Mouse (Mus musculus) neural tube, embryonic 14.5 days (tissue): Measurements from ENCODE around the gene Ltb. TPM values are rescaled to one million over a fixed set of nuclear protein-coding genes. Genes with fewer than 3 reads are reported as not detected.

Experiments
- ATAC-seq: fragments of 200-750 bp; cut with Nextera tagmentation; 2 replicates; pipeline ENCODE4 v1.8.0; 2017; ENCODE audit warnings: low read depth, mild to moderate bottlenecking, moderate TSS enrichment, moderate library complexity
- H3K27ac ChIP-seq: fragments of 300-500 bp; sonication (generic); 2 replicates; pipeline ENCODE4 v1.5.1; 2014; ENCODE audit warnings: low read depth, mild to moderate bottlenecking, control low read depth, low read length, moderate library complexity, mixed read lengths
- H3K27me3 ChIP-seq: fragments of 300-500 bp; sonication (generic); 2 replicates; pipeline ENCODE4 v1.6.1; 2014; ENCODE audit warnings: low read length; ENCODE audit not compliant: control insufficient read depth, insufficient read depth
- H3K36me3 ChIP-seq: fragments of 300-500 bp; sonication (generic); 2 replicates; pipeline ENCODE4 v1.6.1; 2014; ENCODE audit warnings: low read length, mixed read lengths; ENCODE audit not compliant: control insufficient read depth, insufficient read depth
- H3K4me1 ChIP-seq: fragments of 300-500 bp; sonication (generic); 2 replicates; pipeline ENCODE4 v1.6.1; 2014; ENCODE audit warnings: low read length; ENCODE audit not compliant: control insufficient read depth, insufficient read depth
- H3K4me2 ChIP-seq: fragments of 300-500 bp; sonication (generic); 2 replicates; pipeline ENCODE4 v1.6.1; 2014; ENCODE audit warnings: mild to moderate bottlenecking, low read depth, low read length, control low read depth
- H3K4me3 ChIP-seq: fragments of 300-500 bp; sonication (generic); 2 replicates; pipeline ENCODE4 v1.5.1; 2014; ENCODE audit warnings: low read depth, low read length, control low read depth, mixed read lengths
- H3K9ac ChIP-seq: fragments of 300-500 bp; sonication (generic); replicated peaks from 2 replicates; pipeline ENCODE4 v1.6.1; 2014; ENCODE audit warnings: low read depth, mild to moderate bottlenecking, control low read depth, low read length, mixed read lengths
- H3K9me3 ChIP-seq: fragments of 300-500 bp; sonication (generic); 2 replicates; pipeline ENCODE4 v1.6.1; 2016; ENCODE audit warnings: low read length; ENCODE audit not compliant: control insufficient read depth
- WGBS: fragments of 180-500 bp; shearing (Covaris S2); extraction: QIAGEN DNeasy Blood & Tissue Kit; methylation state at CpG from one replicate; pipeline ENCODE4 v1.1.7; 2014; 5-methylcytosine and 5-hydroxymethylcytosine counted together
- polyA plus RNA-seq: library from polyadenylated mRNA; unstranded; fragments of >200 nt; fragmentation: Nextera tagmentation; extraction: Ambion mirVana; gene quantifications from 2 replicates; pipeline ENCODE4 v1.2.1, GENCODE M21; 2014

The Ltb gene
- polyA plus RNA-seq, result 0.31 and 0.62 TPM in 2 replicates

- Histone ChIP-seq H3K4me1 (peaks cover 4% of the 10 kb centered on the region; the same call in 1 of the 2 replicates), H3K36me3 (no peaks in the 10 kb centered on the region), H3K4me3 (no peak within 1 kb of the TSS), H3K9ac (no peak within 1 kb of the TSS), H3K27me3 (peaks cover 25% of the 10 kb centered on the region), H3K4me2 (peak within 1 kb of the TSS; percentile 55; the same call in 1 of the 2 replicates), H3K9me3 (no peaks in the 10 kb centered on the region), H3K27ac (no peak within 1 kb of the TSS)
- no peak for ATAC-seq
- WGBS, result 76% methylated on average over 28 of the region's 28 CpGs
Observed at GRCm38 (mm10) chr17:35193881-35194843, at the start of gene Ltb. Gene Ltb, plus strand, starts transcription at chr17:35194439.

- ATAC-seq, result no peak
- Histone ChIP-seq H3K9me3 (no peaks in the 10 kb centered on the region), H3K36me3 (peaks cover 95% of the 10 kb centered on the region), H3K4me1 (no peaks in the 10 kb centered on the region), H3K4me3 (no peak overlapping the region), H3K27ac (no peak overlapping the region), H3K4me2 (no peak overlapping the region), H3K9ac (no peak overlapping the region), H3K27me3 (no peaks in the 10 kb centered on the region)
- 84% methylated on average over 5 of the region's 5 CpGs for WGBS
Observed at GRCm38 (mm10) chr17:35146139-35146538, 48.1 kb upstream of the Ltb start.

GRCm38 (mm10) chr17:35147348-35147747 is 46.9 kb upstream of the Ltb start:
- H3K27ac ChIP-seq, result no peak overlapping the region
- H3K4me3 ChIP-seq, result no peak overlapping the region
- no peak overlapping the region for H3K4me2 ChIP-seq
- WGBS, result 63% methylated on average over 3 of the region's 3 CpGs
- H3K36me3 ChIP-seq, result peaks cover 95% of the 10 kb centered on the region
- H3K9ac ChIP-seq, result no peak overlapping the region
- no peak for ATAC-seq
- H3K9me3 ChIP-seq, result no peaks in the 10 kb centered on the region
- H3K4me1 ChIP-seq, result no peaks in the 10 kb centered on the region
- H3K27me3 ChIP-seq, result no peaks in the 10 kb centered on the region

- Histone ChIP-seq H3K4me2 (no peak overlapping the region), H3K4me3 (no peak overlapping the region), H3K27ac (no peak overlapping the region), H3K36me3 (peaks cover 95% of the 10 kb centered on the region), H3K27me3 (no peaks in the 10 kb centered on the region), H3K9ac (no peak overlapping the region), H3K4me1 (no peaks in the 10 kb centered on the region), H3K9me3 (no peaks in the 10 kb centered on the region)
- ATAC-seq, result no peak
- 73% methylated on average over 5 of the region's 5 CpGs for WGBS
Observed at GRCm38 (mm10) chr17:35147922-35148639, 46.2 kb upstream of the Ltb start.

- ATAC-seq, result no peak
- Histone ChIP-seq H3K9me3 (no peaks in the 10 kb centered on the region), H3K4me1 (no peaks in the 10 kb centered on the region), H3K9ac (no peak overlapping the region), H3K27ac (no peak overlapping the region), H3K4me2 (no peak overlapping the region), H3K27me3 (no peaks in the 10 kb centered on the region), H3K4me3 (no peak overlapping the region), H3K36me3 (peaks cover 95% of the 10 kb centered on the region)
- WGBS, result 96% methylated on average over 4 of the region's 4 CpGs
Observed at GRCm38 (mm10) chr17:35152121-35152520, 42.1 kb upstream of the Ltb start.

- no peaks in the 10 kb centered on the region for H3K27me3 ChIP-seq
Observed at GRCm38 (mm10) chr17:35153077-35153476, 41.2 kb upstream of the Ltb start.

GRCm38 (mm10) chr17:35153931-35154330 is 40.3 kb upstream of the Ltb start:
- Histone ChIP-seq H3K4me2 (no peak overlapping the region), H3K27ac (no peak overlapping the region), H3K36me3 (peaks cover 98% of the 10 kb centered on the region), H3K4me3 (no peak overlapping the region), H3K4me1 (no peaks in the 10 kb centered on the region), H3K9me3 (no peaks in the 10 kb centered on the region), H3K9ac (no peak overlapping the region), H3K27me3 (no peaks in the 10 kb centered on the region)
- no peak for ATAC-seq
- 97% methylated on average over 4 of the region's 4 CpGs for WGBS

More at GRCm38 (mm10) chr17:35153077-35153476, 41.2 kb upstream of the Ltb start:
- H3K9ac ChIP-seq, result no peak overlapping the region
- H3K4me1 ChIP-seq, result no peaks in the 10 kb centered on the region
- no peak overlapping the region for H3K4me3 ChIP-seq
- H3K9me3 ChIP-seq, result no peaks in the 10 kb centered on the region
- H3K36me3 ChIP-seq, result peaks cover 97% of the 10 kb centered on the region
- 95% methylated on average over 9 of the region's 9 CpGs for WGBS
- no peak overlapping the region for H3K4me2 ChIP-seq
- no peak overlapping the region for H3K27ac ChIP-seq
- no peak for ATAC-seq

GRCm38 (mm10) chr17:35154616-35155015 is 39.6 kb upstream of the Ltb start:
- WGBS, result 79% methylated on average over 7 of the region's 7 CpGs
- peaks cover 98% of the 10 kb centered on the region for H3K36me3 ChIP-seq
- no peak overlapping the region for H3K27ac ChIP-seq
- H3K27me3 ChIP-seq, result no peaks in the 10 kb centered on the region
- no peak overlapping the region for H3K4me3 ChIP-seq
- no peaks in the 10 kb centered on the region for H3K9me3 ChIP-seq
- no peak overlapping the region for H3K9ac ChIP-seq
- H3K4me1 ChIP-seq, result no peaks in the 10 kb centered on the region
- no peak for ATAC-seq
- no peak overlapping the region for H3K4me2 ChIP-seq

- Histone ChIP-seq H3K27me3 (no peaks in the 10 kb centered on the region), H3K36me3 (peaks cover 98% of the 10 kb centered on the region), H3K9ac (no peak overlapping the region), H3K9me3 (no peaks in the 10 kb centered on the region), H3K4me2 (no peak overlapping the region), H3K4me3 (no peak overlapping the region), H3K4me1 (no peaks in the 10 kb centered on the region), H3K27ac (no peak overlapping the region)
- no peak for ATAC-seq
- 93% methylated on average over 12 of the region's 12 CpGs for WGBS
Observed at GRCm38 (mm10) chr17:35155451-35155850, 38.8 kb upstream of the Ltb start.
